Mouse (Mus musculus) hindlimb bud, embryonic 11.5 days (tissue): ENCODE results near the gene Dlg4.

Experiments used
- DNase-seq: peaks from one replicate; pipeline ENCODE4 v3.0.0-alpha.2; 2012; ENCODE audit warnings: low read depth, low spot score; ENCODE audit errors: extremely low spot score

The Dlg4 gene

DNA sequence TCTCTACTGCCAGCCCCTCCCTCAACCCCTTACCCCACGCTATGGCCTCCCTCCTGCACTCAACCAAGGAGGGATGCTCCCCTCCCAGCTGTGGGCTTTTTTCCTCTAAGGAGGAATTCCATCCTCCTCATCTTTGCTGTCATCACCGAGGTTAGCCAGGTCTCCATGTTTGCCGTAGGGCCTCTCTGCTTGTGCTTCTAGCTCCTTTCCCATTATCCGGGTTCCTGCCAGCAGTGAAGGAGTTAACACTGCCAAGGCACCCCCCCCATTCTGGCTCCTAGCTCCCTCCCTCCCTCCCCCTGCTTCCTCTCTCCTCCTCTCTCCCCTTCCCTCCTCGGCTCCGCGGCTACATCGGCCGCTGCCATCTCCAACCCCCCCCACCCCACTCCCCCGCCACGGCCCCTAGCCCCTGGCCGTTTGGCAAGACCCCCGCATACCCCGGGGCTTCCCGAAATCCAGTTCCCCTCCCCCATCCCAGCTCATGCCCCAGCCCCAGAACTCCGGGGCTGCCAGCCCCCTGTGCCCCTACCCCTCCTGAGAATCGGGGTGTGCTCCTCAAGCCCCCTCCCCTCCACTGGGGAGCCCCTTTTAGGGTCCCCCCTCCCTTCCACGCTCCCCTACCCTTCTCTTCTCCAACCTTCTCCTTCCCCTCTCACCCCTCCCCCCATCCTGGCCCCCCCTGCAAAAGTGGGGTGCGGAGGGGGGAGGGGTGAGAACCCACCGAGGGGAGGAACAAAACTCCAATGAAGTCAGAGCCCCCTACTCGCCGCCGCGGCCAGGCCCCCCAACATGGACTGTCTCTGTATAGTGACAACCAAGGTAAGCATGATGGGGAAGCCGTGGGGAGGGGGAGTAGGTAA lies 1.6 kb downstream of the Dlg4 start:
- no peak for DNase-seq

DNA sequence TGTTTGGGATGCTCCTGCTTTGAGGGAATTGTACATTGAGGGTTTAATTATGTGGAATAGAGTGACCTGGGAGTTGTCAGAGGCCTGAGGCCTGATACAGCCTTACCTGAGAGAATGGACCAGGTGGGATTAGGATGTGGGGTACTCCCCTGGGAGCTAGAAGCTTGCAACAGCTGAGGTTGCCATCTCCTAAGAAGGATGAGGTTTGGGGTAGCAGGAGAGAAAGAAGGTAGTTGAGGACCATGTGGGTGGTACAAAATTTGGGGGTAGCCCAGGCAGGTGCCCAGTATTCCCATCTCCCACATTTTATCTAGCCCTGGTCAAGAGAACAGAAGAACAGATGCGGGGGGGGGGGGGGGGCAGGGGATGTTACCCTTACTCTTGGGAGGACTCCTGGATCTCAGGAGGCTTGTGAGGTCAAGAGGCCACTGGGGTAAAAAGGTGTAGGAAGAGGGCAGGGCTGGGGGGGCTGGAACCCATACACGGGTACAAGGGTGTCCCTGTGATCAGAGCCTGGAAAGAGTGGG lies 2.8 kb downstream of the Dlg4 start:
- DNase-seq, result no peak

DNA sequence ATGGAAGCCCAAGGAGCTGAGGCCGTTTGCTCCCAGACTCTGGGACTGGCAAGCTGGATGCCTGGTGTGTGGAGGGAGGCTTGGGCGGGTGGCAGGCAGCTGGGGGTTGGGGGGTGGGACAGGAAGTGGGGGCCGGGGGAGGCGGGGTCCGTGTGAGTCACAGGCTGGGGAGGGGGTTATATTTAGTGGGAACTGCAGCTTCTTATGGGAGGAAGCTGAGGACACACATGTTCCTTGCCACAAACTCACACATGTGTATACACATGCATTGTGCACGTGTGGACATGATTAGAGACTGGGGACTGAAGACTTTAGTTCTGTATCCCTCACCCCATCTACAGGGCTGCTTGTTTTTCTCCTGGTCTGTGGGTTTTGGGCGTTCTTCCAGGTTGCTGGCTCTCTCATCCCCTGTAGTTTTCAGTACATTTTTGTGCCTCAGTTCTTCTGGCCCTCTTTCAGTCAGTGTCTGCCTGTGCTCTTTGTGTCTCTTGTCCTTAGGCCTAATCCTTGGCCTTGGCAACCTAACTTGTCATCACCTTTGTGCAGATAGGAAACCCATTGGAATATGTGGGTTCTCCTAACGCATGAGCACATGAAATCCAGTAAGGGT lies 3.4 kb downstream of the Dlg4 start:
- no peak for DNase-seq

DNA sequence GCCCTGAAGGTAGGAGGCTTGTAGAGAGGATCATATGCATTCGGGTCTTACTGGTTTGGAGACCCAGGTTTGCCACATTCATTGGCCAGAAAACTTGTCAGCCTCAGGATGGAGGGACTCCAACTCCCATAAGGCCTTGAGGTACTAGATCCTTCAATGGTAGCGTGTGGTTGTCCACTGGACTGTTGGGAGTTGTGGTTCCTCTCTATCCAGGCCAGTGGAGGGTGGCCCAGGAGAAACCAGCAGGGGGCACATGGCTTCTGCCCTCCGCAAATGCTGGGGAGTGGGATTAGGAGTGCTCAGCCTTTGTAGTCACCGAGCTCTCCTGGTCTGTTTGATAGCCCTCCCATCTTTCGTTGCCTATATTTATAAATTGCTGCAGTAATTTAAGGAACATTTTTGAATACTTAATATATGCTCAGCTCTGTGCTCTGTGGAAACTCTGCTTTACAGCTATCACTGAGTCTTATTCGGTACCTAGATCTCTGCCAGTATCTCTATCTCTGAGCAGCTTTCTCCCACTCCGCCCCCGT lies 4.1 kb downstream of the Dlg4 start:
- no peak for DNase-seq

DNA sequence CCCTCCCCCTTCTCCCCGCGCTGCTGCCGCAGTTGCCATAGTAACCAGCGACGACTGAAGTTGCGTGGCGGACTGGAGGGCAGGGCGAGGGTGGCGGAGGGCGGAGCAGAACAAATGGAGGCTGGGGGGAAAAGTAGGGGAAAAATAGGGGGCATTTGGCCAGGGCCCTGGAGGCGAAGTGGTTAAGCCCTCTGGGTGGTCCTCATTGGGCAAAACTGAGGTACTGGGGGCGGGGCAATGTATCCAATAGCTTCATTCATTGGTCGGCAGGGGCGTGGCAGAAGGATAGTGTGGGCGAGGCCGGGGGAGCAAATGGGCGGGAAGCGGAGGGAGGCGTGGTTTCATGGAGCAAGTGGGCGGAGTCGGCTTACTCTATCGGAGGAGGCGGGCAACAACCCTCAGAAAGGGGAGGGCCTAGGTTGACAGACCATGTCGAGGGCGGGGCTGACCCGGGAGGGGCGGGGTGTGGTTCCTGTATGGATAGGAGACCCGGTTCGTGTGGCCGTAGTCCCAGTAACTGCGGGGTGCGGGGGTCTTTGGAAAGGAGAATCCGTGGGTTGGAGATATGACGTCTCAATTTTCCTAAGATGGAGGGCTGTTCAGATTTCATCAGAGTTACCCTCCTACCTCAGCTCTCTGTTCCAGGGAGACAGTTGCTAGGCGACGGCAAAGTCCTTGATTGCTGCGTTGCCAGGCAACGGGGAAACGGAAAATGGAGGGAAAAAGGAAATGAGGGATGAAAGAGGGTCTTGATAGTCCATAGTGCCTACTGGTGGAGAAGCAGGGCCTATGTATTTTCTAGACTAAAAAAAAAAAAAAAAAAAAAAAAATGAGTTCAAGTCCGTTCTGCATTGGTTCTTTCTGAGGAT lies 4.8 kb downstream of the Dlg4 start:
- peak; percentile 91 for DNase-seq

DNA sequence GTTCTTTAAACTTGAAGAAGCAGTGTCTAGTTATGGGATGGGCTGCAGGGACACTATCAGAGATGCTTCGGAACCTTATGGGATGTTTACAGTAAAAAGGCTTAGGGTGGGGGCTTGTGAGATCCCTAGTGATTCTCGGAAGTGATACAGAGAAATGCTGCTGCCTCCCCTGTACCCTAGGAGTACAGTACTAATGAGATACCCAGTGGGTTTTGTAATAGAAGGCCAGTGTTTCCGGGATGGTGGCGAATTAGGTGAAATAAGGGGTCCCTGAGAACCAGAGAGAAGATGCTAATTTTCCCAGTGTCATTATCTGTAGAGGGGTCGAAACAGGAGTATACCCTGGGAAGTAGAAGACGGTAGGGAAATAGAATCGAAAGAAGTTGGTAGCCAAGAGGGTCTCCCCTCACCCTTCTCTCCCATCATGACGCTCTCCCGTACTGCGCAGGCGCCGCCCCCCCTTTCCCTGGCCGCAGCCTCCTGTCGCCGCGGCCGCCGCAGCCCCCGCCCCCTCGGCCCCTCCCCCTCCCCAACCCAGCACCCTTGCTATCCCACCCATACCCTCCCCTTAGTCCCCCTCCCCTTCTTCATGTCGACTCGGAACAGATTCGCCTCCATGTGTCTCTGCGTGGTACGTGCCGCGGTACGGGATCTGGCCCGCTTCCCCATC lies 6.9 kb downstream of the Dlg4 start:
- no peak for DNase-seq

DNA sequence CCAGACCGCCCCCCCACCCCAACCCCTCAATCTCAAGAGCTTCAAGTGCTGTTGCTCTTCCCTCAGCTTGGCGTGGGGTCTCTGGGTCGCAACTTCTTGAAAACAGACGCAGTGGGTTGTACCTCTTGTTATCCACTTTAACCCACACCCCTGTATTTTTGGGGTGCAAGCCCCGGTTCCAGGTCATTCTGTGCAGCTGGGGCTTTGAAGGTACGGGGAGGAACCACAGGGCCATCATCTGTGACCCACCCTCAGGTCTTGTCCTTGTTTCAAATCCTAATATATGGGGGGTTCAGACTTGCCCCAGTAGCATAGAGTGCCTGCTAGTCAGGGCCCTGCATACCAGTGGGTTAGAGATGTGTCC lies 7.4 kb downstream of the Dlg4 start:
- no peak for DNase-seq

DNA sequence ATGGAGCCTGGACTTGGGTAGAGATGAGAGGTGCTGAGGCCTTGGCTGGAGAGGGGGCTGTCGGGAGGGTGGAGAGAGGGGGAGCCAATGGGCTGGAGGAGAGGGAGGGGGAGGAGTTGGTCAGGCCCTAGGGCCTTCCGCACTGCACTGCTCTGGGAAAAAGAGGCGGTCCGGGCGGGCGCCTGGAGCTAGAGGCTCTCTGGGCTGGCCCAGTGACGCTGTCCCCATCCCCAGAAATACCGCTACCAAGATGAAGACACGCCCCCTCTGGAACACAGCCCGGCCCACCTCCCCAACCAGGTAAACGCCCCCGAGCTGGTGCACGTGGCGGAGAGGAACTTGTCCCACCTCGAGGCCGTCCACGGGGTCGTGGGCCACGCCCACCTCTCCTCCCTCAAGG lies 9.9 kb downstream of the Dlg4 start:
- no peak for DNase-seq

DNA sequence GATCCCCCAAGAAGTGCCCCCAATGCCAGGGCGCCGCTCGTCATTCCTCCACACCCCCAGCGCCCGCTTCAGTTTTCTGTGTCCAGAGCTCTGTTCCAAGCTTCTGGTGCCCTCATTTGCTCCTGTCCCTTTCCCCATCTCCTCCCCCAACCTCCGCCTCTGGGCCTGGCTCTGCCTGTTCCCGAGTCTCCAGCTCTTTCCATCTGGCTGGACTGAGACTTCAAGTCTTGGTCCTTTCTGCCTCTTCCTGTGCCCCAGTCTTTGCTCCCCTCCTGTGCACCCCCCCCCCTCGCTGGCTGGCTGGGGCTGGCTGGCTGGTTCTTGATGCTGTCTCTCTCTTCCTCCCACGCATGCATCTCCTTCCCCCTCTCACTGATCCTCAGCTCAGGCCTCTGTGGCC lies 10.7 kb downstream of the Dlg4 start:
- DNase-seq, result no peak

DNA sequence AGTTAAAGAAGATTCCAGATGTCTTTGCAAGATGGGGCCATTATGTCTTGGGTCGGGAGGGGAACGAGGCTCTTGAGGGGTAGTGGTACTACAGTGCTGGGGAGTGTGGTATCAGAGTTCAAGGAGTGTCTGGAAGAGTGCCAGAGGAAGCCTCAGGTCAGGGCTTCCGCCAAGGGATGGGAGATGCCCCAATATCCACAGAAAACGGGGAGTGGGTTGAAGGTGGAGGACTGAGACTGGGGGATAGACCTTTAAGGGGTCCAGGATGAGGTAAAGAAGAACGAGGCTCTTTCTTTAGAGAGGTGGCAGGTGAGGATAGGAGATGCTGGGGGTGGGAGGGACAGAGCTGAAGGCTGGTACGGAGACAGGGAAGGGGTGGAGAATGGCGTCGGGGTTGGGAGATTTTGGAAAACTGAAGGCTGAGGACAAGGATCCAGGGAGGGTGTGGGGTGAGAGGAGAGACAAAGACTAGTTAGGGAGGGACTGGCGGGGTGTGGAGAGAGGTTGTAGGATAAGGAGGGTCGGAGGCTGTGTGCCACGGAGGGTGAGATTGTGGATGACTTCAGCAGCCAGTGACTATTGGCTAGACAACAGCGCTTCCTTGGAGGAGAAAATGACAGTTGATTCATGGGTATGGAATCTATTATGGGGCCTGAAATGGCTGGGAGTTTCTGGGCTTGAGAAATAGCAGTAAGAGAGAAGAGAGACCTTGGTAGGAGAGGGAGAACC lies 11.8 kb downstream of the Dlg4 start:
- DNase-seq, result no peak

DNA sequence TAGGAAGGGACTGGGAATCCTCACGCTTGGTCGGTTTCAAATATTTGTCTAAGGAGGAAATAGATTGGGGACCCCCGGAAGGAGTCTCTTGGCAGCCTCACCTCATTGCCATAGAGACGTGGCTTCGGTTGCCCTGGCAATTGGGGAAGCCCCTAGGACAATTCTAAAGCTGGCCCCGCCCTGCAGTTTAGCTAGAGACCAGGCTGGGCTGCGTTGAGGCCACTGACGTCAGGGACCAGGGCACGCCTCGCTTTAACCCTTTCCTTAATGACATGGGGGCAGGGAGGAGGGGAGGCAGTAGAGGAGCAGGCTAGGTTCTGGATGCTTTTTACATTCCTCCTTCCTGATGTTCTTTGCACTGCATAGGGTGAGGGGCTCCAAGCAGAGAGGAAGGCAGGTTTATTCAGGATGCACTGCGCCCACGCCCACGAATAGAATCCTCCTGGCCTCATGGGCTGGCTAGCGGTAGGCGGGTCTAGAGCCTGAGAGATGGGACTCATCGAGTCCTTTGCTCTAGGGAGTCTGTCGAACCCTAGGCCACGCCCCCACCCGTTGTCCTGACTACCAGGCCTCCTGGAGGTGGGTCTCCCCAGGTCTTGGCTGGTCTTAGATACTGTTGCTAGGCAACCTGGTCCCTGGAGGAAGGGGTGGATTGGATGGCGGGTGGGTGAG lies 12.5 kb downstream of the Dlg4 start:
- peak; percentile 70 for DNase-seq

DNA sequence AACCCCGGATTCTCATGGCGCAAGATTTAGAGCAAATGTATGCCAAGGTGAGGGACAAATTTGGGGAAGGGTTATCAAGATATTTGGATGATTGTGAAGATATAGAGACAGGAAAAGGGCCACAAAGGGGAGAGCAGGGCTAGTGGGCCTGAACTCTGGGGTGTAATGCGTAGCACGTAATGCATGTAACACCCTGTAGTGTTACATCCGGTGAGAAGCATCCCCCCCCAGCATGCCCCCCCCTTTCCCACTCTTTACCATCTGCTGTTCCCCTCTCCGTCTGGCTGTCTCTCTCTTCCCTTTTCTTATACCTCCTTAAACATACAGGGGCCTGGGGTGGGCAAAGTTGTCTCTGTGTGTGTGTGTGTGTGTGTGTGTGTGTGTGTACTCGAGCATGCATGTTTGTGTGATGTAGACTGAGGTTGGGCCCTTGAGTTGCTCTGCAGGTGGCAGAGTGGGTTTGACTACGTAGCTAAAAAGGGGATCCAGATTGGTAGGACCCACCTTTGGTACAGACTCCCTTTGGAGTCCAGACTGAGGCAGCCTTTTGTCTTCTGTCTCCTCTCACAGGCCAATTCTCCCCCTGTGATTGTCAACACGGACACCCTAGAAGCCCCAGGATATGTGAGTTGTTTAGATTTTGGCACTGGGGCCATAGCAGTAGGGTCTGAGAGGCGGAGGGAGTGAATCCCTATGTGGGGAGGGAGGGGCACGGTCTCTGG lies 13.2 kb downstream of the Dlg4 start:
- DNase-seq, result no peak

DNA sequence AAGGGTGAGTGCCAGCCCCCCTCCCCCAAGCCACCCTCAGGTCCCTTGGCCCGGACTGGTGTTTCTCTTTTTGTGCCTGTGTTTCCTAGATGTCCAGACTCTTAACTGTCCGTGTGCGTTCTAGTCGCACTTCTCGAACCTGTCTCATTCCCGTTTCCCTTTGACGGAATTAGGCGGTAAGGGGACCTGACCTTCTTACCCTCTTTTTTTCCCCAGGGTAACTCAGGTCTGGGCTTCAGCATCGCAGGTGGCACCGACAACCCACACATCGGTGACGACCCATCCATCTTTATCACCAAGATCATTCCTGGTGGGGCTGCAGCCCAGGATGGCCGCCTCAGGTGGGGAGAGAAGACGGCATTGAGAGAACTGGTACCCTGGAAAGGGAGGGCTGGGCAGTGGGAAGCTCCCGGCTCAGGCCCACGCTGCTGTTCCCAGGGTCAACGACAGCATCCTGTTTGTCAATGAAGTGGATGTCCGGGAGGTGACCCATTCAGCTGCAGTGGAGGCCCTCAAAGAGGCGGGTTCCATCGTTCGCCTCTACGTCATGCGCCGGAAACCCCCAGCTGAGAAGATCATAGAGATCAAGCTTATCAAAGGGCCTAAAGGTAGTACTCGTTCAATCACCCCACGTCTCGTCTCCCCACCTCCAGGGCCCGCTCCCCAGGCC lies 14.0 kb downstream of the Dlg4 start:
- DNase-seq, result no peak

DNA sequence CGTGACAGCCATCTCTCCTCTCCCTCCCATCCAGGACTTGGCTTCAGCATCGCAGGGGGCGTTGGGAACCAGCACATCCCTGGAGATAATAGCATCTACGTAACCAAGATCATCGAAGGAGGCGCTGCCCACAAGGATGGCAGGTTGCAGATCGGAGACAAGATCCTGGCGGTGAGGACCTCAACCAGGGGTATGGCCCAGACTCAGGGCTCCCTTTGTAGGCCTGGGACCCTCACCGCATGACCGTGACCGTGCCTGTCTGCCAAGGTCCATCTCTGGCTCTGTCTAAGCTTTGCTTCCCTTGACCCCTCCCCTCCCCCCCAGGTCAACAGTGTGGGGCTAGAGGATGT lies 14.6 kb downstream of the Dlg4 start:
- no peak for DNase-seq

DNA sequence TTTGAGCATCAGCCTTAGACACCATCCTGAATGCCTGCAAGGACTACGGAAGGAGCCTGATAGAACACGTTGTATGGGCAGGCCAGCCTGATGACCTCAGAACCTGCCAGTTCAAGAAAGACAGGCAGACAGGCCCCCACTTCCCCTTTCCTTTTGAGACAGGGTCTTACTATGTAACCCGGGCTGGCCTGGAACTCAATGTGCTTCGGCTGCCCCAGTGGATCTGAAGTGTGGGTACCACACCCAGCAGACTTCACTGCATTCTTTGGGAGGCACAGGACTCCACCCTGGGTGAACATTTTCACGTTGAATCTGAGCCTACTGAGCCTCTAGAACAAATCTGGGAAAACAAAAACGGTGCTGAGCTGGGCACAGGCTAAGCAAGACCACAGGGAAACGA lies 21.4 kb downstream of the Dlg4 start:
- no peak for DNase-seq

DNA sequence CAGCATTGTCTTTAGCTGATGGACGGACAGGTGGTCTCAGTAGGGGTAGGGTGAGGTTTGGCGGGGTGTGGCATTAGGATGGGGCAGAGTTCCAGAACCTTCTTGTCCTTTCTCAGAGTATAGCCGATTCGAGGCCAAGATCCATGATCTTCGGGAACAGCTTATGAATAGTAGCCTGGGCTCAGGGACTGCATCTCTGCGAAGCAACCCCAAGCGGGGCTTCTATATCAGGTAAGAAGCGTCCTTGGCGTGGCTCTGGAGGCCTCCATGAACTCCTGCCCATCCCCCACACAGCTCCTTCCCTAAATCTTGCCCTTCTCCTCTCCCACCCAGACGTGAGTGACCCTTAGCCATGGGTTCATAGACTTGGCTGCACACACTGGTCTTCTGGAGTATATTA lies 22.9 kb downstream of the Dlg4 start:
- DNase-seq, result no peak

DNA sequence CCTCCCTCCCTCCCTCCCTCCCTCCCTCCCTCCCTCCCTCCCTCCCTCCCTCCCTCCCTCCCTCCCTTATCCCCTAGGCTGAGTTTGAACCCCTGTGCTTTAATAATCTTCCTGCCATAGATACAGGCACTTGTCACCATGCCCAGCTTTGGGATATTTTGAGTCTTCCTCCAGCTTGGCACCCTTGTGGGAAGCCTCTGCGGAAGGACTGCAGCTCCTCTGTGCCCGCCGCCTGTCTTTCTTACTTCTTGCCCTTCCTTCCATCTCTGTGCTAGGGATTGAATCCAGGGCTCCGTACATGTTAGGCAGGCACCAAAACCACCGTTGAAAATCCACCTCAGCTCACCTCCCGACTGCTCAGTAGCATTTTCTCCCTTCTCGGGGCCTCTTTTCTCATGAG lies 23.4 kb downstream of the Dlg4 start:
- no peak for DNase-seq

DNA sequence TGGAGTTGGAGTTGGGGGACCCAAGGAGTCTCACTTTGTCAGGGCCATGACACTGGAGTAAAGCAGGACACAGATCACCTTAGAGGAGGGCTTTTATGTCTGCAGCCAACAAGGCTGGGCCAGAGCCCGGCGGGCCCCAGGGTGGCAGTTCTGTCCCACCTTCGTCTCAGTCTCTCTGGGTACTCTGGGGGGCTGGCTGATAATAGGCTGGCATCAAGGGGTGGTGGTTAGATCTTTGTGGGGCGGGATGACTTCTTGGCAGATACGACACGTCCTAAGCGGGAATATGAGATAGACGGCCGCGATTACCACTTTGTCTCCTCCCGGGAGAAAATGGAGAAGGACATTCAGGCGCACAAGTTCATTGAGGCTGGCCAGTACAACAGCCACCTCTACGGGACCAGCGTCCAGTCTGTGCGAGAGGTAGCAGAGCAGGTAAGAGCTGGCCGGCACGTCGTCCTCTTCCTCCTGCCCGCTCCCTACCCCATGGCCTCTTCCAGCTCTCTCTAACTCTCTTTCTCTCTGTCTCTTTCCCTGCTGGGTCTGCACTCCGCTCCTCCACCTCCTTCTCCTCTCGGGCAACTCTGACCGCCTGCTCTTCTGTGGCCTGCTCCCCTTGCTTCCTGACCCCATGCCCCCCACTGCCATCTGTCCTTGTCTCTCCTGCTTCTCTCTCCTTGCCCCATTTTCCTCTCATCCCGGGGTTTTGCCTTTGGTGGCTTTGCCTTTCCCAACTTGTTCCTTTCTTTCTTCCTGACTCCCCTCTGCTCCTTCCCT lies 25.8 kb downstream of the Dlg4 start:
- no peak for DNase-seq
